Mouse (Mus musculus): ENCODE results near the gene Rnaseh2c. TPM values are rescaled to one million over a fixed set of nuclear protein-coding genes. Genes with fewer than 3 reads are reported as not detected.

Rnaseh2c gene
- total and polyA plus RNA-seq, 2 experiments = 51.4 to 56.3 TPM

DNA sequence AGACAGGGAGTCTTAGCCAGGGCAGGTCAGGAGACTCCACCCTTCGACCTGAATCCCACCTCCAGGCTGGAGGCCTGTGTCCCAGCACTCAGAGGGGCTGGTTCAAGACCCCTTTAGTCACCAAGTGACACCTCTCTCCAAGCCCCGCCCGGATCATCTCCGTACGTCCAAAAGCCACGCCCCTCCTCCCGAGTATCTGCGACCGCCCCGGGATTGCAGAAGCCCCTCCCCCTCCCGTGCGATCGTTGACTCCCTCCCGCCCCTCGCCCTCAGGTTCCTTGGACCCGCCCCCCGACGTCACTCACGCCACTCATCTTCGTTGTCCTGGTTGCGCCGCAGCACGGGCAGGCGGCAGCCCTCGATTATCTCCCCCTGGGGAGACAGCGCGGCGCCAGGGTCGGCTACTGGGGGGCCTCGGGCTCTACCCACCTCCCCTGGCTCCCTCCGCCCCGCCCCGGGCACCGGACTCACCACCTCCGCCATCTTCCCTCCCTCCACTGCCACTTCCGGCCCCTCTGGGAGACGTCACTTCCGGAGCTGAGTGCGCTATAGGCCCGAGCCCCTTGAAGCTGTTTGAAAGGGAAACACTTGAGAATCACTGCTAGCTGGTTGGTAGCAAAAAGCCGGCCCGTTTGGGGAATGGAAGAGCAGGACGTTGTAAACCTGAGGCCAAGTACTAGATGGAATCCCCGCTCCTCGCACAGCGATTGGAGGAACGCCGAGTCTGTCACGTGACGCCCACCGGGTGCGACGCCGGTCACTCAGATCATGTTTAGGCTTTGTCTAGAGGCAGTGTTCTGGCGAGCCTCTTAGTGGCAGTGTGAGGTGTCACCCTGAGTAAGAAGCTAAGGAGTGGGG, 8.1 kb downstream of the Rnaseh2c start, which contains the start of gene Kat5:
Kat5 (minus strand) TSS at position 691 of the 858 bp plus-strand sequence.
- H3K27ac ChIP-seq (replicated peaks; ENCODE audit: insufficient read depth, low read depth, low read length) = peak within 1 kb of the TSS; percentile 69
- 0 out of 2 replicates have a peak, but pooled peaks have one; percentile 55 for TF ChIP-seq POLR2A (IDR thresholded peaks at IDR 0.05; ENCODE audit: extremely low read depth, insufficient read depth, low read length)
- no peak for TF ChIP-seq CTCF (IDR thresholded peaks at IDR 0.05; ENCODE audit: low read depth, low read length)
- no peaks in the 10 kb centered on the region for H3K27me3 ChIP-seq (ENCODE audit: control insufficient read depth, insufficient read depth, low read length)
- peak; percentile 71 for DNase-seq (ENCODE audit: extremely low read depth, low read depth, low spot score)
- H3K4me1 ChIP-seq (ENCODE audit: control insufficient read depth, insufficient read depth, low read length) = peaks cover 2% of the 10 kb centered on the region
- peaks cover 2% of the 10 kb centered on the region; the same call in 1 of the 2 replicates for H3K36me3 ChIP-seq (ENCODE audit: control insufficient read depth, insufficient read depth, low read length)
- H3K4me3 ChIP-seq (ENCODE audit: insufficient read depth, low read depth, low read length) = peak within 1 kb of the TSS; percentile 74
- no peaks in the 10 kb centered on the region for H3K79me2 ChIP-seq (ENCODE audit: control insufficient read depth, insufficient read depth, low read length)
- WGBS = under 1% methylated on average over 54 of the region's 55 CpGs
- peak within 1 kb of the TSS; percentile 84 for H3K9ac ChIP-seq (ENCODE audit: low read depth, low read length)

DNA sequence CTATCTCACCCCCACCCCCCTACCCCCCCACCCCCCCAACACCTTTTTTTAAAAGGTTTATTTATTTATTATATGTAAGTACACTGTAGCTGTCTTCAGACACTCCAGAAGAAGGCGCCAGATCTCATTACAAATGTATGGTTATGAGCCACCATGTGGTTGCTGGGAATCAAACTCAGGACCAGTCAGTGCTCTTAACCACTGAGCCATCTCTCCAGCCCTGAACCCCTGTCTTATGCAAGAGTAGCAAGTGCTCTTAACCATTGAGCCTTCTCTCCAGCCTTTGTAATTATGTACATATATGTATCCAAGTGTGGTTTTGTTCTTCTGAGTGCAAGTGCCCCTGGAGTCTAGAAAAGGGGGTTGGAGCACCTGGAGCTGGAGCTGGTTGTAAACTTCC, 10.3 kb downstream of the Rnaseh2c start:
- H3K79me2 ChIP-seq (ENCODE audit: control insufficient read depth, insufficient read depth, low read length) = no peaks in the 10 kb centered on the region

DNA sequence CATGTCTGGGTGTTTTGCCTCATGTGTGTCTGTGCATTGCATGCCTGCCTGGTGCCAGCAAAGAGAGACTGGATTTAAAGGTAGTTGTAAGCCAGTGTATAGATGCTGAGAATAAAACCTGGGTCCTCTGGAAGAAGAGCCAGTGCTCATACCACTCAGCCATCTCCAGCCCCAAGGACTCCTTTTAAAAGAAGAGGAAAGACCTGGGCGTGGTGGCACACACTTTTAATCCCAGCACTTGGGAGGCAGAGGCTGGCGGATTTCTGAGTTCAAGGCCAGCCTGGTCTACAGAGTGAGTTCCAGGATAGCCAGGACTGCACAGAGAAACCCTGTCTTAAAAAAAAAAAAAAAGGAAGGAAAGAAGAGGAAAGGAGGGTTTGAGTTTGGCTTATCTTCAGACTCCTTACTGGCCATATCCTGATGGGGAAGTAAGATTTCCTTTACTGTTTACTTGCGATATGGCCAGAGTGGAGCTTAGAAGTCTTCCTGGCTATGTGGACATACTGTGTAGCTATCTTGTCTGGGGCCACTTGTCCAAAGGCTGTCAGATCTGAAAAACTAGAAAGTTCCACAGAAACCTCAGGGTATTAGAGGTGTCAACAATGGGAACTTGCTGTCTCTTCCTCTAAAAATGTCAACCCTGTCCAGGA, 11.2 kb downstream of the Rnaseh2c start:
- H3K27me3 ChIP-seq (ENCODE audit: control insufficient read depth, insufficient read depth, low read length) = no peaks in the 10 kb centered on the region
- no peaks in the 10 kb centered on the region for H3K79me2 ChIP-seq (ENCODE audit: control insufficient read depth, insufficient read depth, low read length)
- no peak overlapping the region for H3K27ac ChIP-seq (replicated peaks; ENCODE audit: insufficient read depth, low read depth, low read length)
- H3K4me3 ChIP-seq (ENCODE audit: insufficient read depth, low read depth, low read length) = no peak overlapping the region
- H3K4me1 ChIP-seq (ENCODE audit: control insufficient read depth, insufficient read depth, low read length) = peaks cover 2% of the 10 kb centered on the region
- no peaks in the 10 kb centered on the region for H3K36me3 ChIP-seq (ENCODE audit: control insufficient read depth, insufficient read depth, low read length)
- 82% methylated on average over 3 of the region's 3 CpGs for WGBS
- no peak for TF ChIP-seq CTCF (IDR thresholded peaks at IDR 0.05; ENCODE audit: low read depth, low read length)
- TF ChIP-seq POLR2A (IDR thresholded peaks at IDR 0.05; ENCODE audit: extremely low read depth, insufficient read depth, low read length) = no peak
- H3K9ac ChIP-seq (ENCODE audit: low read depth, low read length) = no peak overlapping the region
- no peak for DNase-seq (ENCODE audit: extremely low read depth, low read depth, low spot score)

More for the DNA sequence above, 10.3 kb downstream of the Rnaseh2c start:
- Histone ChIP-seq H3K4me1 (ENCODE audit: control insufficient read depth, insufficient read depth, low read length) (peaks cover 2% of the 10 kb centered on the region), H3K27ac (replicated peaks; ENCODE audit: insufficient read depth, low read depth, low read length) (no peak overlapping the region), H3K36me3 (ENCODE audit: control insufficient read depth, insufficient read depth, low read length) (0 out of 2 replicates have a peak, but pooled peaks cover 2% of the 10 kb centered on the region), H3K4me3 (ENCODE audit: insufficient read depth, low read depth, low read length) (no peak overlapping the region), H3K27me3 (ENCODE audit: control insufficient read depth, insufficient read depth, low read length) (no peaks in the 10 kb centered on the region), H3K9ac (ENCODE audit: low read depth, low read length) (no peak overlapping the region)
- WGBS = 93% methylated on average over 1 of the region's 1 CpGs
- TF ChIP-seq CTCF (IDR thresholded peaks at IDR 0.05; ENCODE audit: low read depth, low read length) (no peak), POLR2A (IDR thresholded peaks at IDR 0.05; ENCODE audit: extremely low read depth, insufficient read depth, low read length) (no peak)
- no peak for DNase-seq (ENCODE audit: extremely low read depth, low read depth, low spot score)

DNA sequence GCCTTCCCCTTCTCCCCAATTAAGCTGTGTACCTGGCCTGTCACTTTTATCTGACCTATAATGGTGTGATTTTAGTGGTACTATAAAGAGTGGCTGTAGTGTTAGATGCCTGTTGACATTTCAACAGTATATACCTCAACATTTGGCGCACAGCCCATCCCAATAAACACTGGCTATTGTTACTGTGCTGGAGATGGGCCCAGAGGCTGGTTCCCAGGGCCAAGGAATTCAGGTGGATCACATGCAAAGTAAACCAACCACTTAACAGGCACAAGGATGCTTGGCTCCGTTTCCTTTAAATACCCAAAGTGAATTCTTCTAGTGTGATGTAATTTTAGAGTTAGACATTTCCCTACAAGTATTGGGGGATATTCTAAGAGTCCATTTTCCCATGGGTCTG, 13.3 kb downstream of the Rnaseh2c start:
- no peak for DNase-seq (ENCODE audit: extremely low read depth, low read depth, low spot score)
- 84% methylated on average over 2 of the region's 2 CpGs for WGBS
- Histone ChIP-seq H3K27me3 (ENCODE audit: control insufficient read depth, insufficient read depth, low read length) (no peaks in the 10 kb centered on the region), H3K4me3 (ENCODE audit: insufficient read depth, low read depth, low read length) (no peak overlapping the region), H3K4me1 (ENCODE audit: control insufficient read depth, insufficient read depth, low read length) (peaks cover 2% of the 10 kb centered on the region), H3K79me2 (ENCODE audit: control insufficient read depth, insufficient read depth, low read length) (no peaks in the 10 kb centered on the region), H3K9ac (ENCODE audit: low read depth, low read length) (no peak overlapping the region), H3K36me3 (ENCODE audit: control insufficient read depth, insufficient read depth, low read length) (no peaks in the 10 kb centered on the region), H3K27ac (replicated peaks; ENCODE audit: insufficient read depth, low read depth, low read length) (no peak overlapping the region)
- no peak for TF ChIP-seq POLR2A (IDR thresholded peaks at IDR 0.05; ENCODE audit: extremely low read depth, insufficient read depth, low read length)
- no peak for TF ChIP-seq CTCF (IDR thresholded peaks at IDR 0.05; ENCODE audit: low read depth, low read length)

DNA sequence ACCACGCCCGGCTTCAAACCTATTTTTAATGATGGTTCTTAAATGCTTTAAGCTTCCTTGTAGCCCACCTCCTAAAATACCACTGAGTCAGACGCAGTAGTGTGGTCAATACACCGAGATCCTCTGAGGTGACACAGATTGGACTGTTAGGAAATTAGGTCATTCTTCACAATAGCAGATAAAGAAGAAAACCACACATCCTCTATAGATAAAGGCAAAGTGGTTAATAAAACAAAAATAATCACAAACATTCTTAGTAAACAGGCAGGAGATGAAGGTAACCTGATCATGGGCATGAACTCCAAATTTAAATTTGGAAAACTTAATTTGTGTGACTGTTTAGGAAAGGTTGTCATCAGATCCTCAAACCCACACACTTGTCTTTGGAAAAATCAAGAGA, 18.3 kb downstream of the Rnaseh2c start:
- H3K4me3 ChIP-seq (ENCODE audit: insufficient read depth, low read depth, low read length) = no peak overlapping the region
- DNase-seq (ENCODE audit: extremely low read depth, low read depth, low spot score) = no peak
- no peaks in the 10 kb centered on the region for H3K36me3 ChIP-seq (ENCODE audit: control insufficient read depth, insufficient read depth, low read length)
- H3K4me1 ChIP-seq (ENCODE audit: control insufficient read depth, insufficient read depth, low read length) = no peaks in the 10 kb centered on the region
- no peak overlapping the region for H3K9ac ChIP-seq (ENCODE audit: low read depth, low read length)
- no peak overlapping the region for H3K27ac ChIP-seq (replicated peaks; ENCODE audit: insufficient read depth, low read depth, low read length)
- H3K27me3 ChIP-seq (ENCODE audit: control insufficient read depth, insufficient read depth, low read length) = no peaks in the 10 kb centered on the region
- WGBS = 87% methylated on average over 4 of the region's 4 CpGs
- no peak for TF ChIP-seq CTCF (IDR thresholded peaks at IDR 0.05; ENCODE audit: low read depth, low read length)
- no peak for TF ChIP-seq POLR2A (IDR thresholded peaks at IDR 0.05; ENCODE audit: extremely low read depth, insufficient read depth, low read length)
- H3K79me2 ChIP-seq (ENCODE audit: control insufficient read depth, insufficient read depth, low read length) = no peaks in the 10 kb centered on the region

Measured in liver, adult 2 months (tissue).